Mouse (Mus musculus) testis, postnatal 10 days (tissue): ENCODE results near the gene Bcr.

Experiments used
- DNase-seq: peaks from one replicate; pipeline ENCODE4 v3.0.0; 2021; ENCODE audit warnings: low spot score

The Bcr gene

GRCm38 (mm10) chr10:75058336-75058735 is 2.1 kb upstream of the Bcr start:
- DNase-seq, result no peak

GRCm38 (mm10) chr10:75058761-75059395 is 1.5 kb upstream of the Bcr start:
- no peak for DNase-seq

- DNase-seq, result peak; percentile 75
Observed at GRCm38 (mm10) chr10:75059396-75059795, 996 bp upstream of the Bcr start.

GRCm38 (mm10) chr10:75060843-75061235 is 447 bp downstream of the Bcr start:
- DNase-seq, result no peak

GRCm38 (mm10) chr10:75061341-75062188 is 1.2 kb downstream of the Bcr start:
- DNase-seq, result peak; percentile 61

- peak; percentile 67 for DNase-seq
Observed at GRCm38 (mm10) chr10:75062189-75062561, 1.8 kb downstream of the Bcr start.

- DNase-seq, result no peak
Observed at GRCm38 (mm10) chr10:75062621-75063020, 2.2 kb downstream of the Bcr start.

GRCm38 (mm10) chr10:75063301-75063965 is 3.0 kb downstream of the Bcr start:
- DNase-seq, result no peak

GRCm38 (mm10) chr10:75065691-75066090 is 5.3 kb downstream of the Bcr start:
- no peak for DNase-seq

- no peak for DNase-seq
Observed at GRCm38 (mm10) chr10:75067446-75067845, 7.1 kb downstream of the Bcr start.

- DNase-seq, result no peak
Observed at GRCm38 (mm10) chr10:75068086-75068485, 7.7 kb downstream of the Bcr start.

GRCm38 (mm10) chr10:75068624-75069328 is 8.4 kb downstream of the Bcr start:
- no peak for DNase-seq

- DNase-seq, result no peak
Observed at GRCm38 (mm10) chr10:75070281-75070976, 10.0 kb downstream of the Bcr start.

- DNase-seq, result no peak
Observed at GRCm38 (mm10) chr10:75075665-75076064, 15.3 kb downstream of the Bcr start.

GRCm38 (mm10) chr10:75078174-75079128 is 18.1 kb downstream of the Bcr start:
- DNase-seq, result no peak

GRCm38 (mm10) chr10:75085330-75085729 is 24.9 kb downstream of the Bcr start:
- DNase-seq, result no peak

GRCm38 (mm10) chr10:75088471-75088870 is 28.1 kb downstream of the Bcr start:
- DNase-seq, result no peak

GRCm38 (mm10) chr10:75091478-75092152 is 31.2 kb downstream of the Bcr start:
- DNase-seq, result no peak

GRCm38 (mm10) chr10:75093252-75093987 is 33.0 kb downstream of the Bcr start:
- no peak for DNase-seq
